Mouse (Mus musculus) natural killer cell, adult 2 months (primary cell): Measurements from ENCODE around the gene Gm12184.
A peak's percentile ranks its signal among the peaks of the same experiment; 100 is the strongest.
"Not testable (repeated sequence)": the region's sequence is repeated elsewhere in the genome, so short reads cannot be mapped to it uniquely, and the experiment has no call there.

ENCODE experiments used
- DNase-seq, 2 experiments: peaks; one replicate each; pipeline ENCODE4 v3.0.0; 2022; ENCODE audit warnings: low spot score in 2 of 2

The Gm12184 gene

GRCm38 (mm10) chr11:48846881-48847280, 20.4 kb upstream of the Gm12184 start:
- DNase-seq, result no peak

GRCm38 (mm10) chr11:48846362-48846761, 19.9 kb upstream of the Gm12184 start:
- not testable (repeated sequence) for DNase-seq

- DNase-seq, result no peak
Observed at GRCm38 (mm10) chr11:48845244-48845815, 18.9 kb upstream of the Gm12184 start.

GRCm38 (mm10) chr11:48844309-48844708, 17.9 kb upstream of the Gm12184 start:
- DNase-seq, result no peak

- DNase-seq, result peak in 1 of 2 experiments; percentile 72
Observed at GRCm38 (mm10) chr11:48843202-48843601, 16.7 kb upstream of the Gm12184 start.

GRCm38 (mm10) chr11:48842378-48842792, 15.9 kb upstream of the Gm12184 start:
- DNase-seq, result peak in 1 of 2 experiments; percentile 67

- DNase-seq, result no peak
Observed at GRCm38 (mm10) chr11:48841213-48841612, 14.8 kb upstream of the Gm12184 start.

GRCm38 (mm10) chr11:48840805-48841204, 14.3 kb upstream of the Gm12184 start:
- DNase-seq, result no peak

GRCm38 (mm10) chr11:48838879-48839680, 12.6 kb upstream of the Gm12184 start:
- no peak for DNase-seq

- DNase-seq, result peak; percentile 43 to 84
Observed at GRCm38 (mm10) chr11:48838181-48838797, 11.8 kb upstream of the Gm12184 start.

- peak; percentile 46 to 65 for DNase-seq
Observed at GRCm38 (mm10) chr11:48837310-48838180, 11.1 kb upstream of the Gm12184 start.

- DNase-seq, result no peak
Observed at GRCm38 (mm10) chr11:48836990-48837309, 10.5 kb upstream of the Gm12184 start.

- no peak for DNase-seq
Observed at GRCm38 (mm10) chr11:48835923-48836322, 9.5 kb upstream of the Gm12184 start.

GRCm38 (mm10) chr11:48833731-48834639, 7.5 kb upstream of the Gm12184 start:
- DNase-seq, result peak; percentile 90 to 93

- DNase-seq, result no peak
Observed at GRCm38 (mm10) chr11:48833078-48833730, 6.7 kb upstream of the Gm12184 start.

GRCm38 (mm10) chr11:48831273-48831672, 4.8 kb upstream of the Gm12184 start:
- no peak for DNase-seq

- DNase-seq, result no peak
Observed at GRCm38 (mm10) chr11:48830279-48830678, 3.8 kb upstream of the Gm12184 start.

GRCm38 (mm10) chr11:48827926-48828325, 1.5 kb upstream of the Gm12184 start:
- no peak for DNase-seq

- no peak for DNase-seq
Observed at GRCm38 (mm10) chr11:48826752-48827096, 269 bp upstream of the Gm12184 start.

- DNase-seq, result peak in 1 of 2 experiments; percentile 21
Observed at GRCm38 (mm10) chr11:48824311-48824830, 2.1 kb downstream of the Gm12184 start.
